Mouse (Mus musculus): Measurements from ENCODE around the gene Ak5. TPM values are rescaled to one million over a fixed set of nuclear protein-coding genes. Genes with fewer than 3 reads are reported as not detected.
A peak's percentile ranks its signal among the peaks of the same experiment; 100 is the strongest.

Gene Ak5
- polyA plus RNA-seq, 2 experiments, result 0.94 to 2.2 TPM

GRCm38 (mm10) chr3:152478599-152479435, 189.3 kb downstream of the Ak5 start:
- H3K27me3 ChIP-seq (ENCODE audit: control insufficient read depth, insufficient read depth, low read length), result no peaks in the 10 kb centered on the region
- ATAC-seq (ENCODE audit: low FRiP score, low read depth) (peak; percentile 68), DNase-seq (ENCODE audit: low spot score) (peak; percentile 65)
- 3% methylated on average over 14 of the region's 16 CpGs for WGBS
- peak overlapping the region; percentile 66 for H3K4me2 ChIP-seq (replicated peaks; ENCODE audit: low read depth, low read length, severe bottlenecking)
- H3K9me3 ChIP-seq (ENCODE audit: control insufficient read depth, low read length), result no peaks in the 10 kb centered on the region
- no peaks in the 10 kb centered on the region for H3K36me3 ChIP-seq (ENCODE audit: control insufficient read depth, insufficient read depth, low read length)
- H3K4me1 ChIP-seq (ENCODE audit: control insufficient read depth, insufficient read depth, low read length), result peaks cover 9% of the 10 kb centered on the region; the same call in 1 of the 2 replicates
- H3K4me3 ChIP-seq (replicated peaks; ENCODE audit: low read length), result peak overlapping the region; percentile 36
- H3K9ac ChIP-seq (ENCODE audit: low read depth, low read length, severe bottlenecking), result no peak overlapping the region; the same call in 1 of the 2 replicates
- H3K27ac ChIP-seq (replicated peaks; ENCODE audit: low read depth, low read length), result no peak overlapping the region
- TF ChIP-seq POLR2A (IDR thresholded peaks at IDR 0.05; ENCODE audit: borderline replicate concordance, extremely low read depth, insufficient read depth, insufficient read length), result no peak

GRCm38 (mm10) chr3:152477796-152478527, 190.2 kb downstream of the Ak5 start:
- 0 out of 2 replicates have a peak overlapping the region, but pooled peaks have one; percentile 20 for H3K27ac ChIP-seq (replicated peaks; ENCODE audit: low read depth, low read length)
- H3K36me3 ChIP-seq (ENCODE audit: control insufficient read depth, insufficient read depth, low read length), result no peaks in the 10 kb centered on the region
- no peaks in the 10 kb centered on the region for H3K9me3 ChIP-seq (ENCODE audit: control insufficient read depth, low read length)
- H3K4me3 ChIP-seq (replicated peaks; ENCODE audit: low read length), result peak overlapping the region; percentile 36
- peaks cover 8% of the 10 kb centered on the region; the same call in 1 of the 2 replicates for H3K4me1 ChIP-seq (ENCODE audit: control insufficient read depth, insufficient read depth, low read length)
- 3% methylated on average over 23 of the region's 23 CpGs for WGBS
- peak overlapping the region; percentile 66 for H3K4me2 ChIP-seq (replicated peaks; ENCODE audit: low read depth, low read length, severe bottlenecking)
- peak; percentile 72 for ATAC-seq (ENCODE audit: low FRiP score, low read depth)
- H3K27me3 ChIP-seq (ENCODE audit: control insufficient read depth, insufficient read depth, low read length), result no peaks in the 10 kb centered on the region
- H3K9ac ChIP-seq (ENCODE audit: low read depth, low read length, severe bottlenecking), result peak overlapping the region; percentile 29
- peak; percentile 69 for DNase-seq (ENCODE audit: low spot score)
- no peak for TF ChIP-seq POLR2A (IDR thresholded peaks at IDR 0.05; ENCODE audit: borderline replicate concordance, extremely low read depth, insufficient read depth, insufficient read length)

GRCm38 (mm10) chr3:152475894-152476293, 192.3 kb downstream of the Ak5 start:
- no peaks in the 10 kb centered on the region for H3K36me3 ChIP-seq (ENCODE audit: control insufficient read depth, insufficient read depth, low read length)
- TF ChIP-seq POLR2A (IDR thresholded peaks at IDR 0.05; ENCODE audit: borderline replicate concordance, extremely low read depth, insufficient read depth, insufficient read length), result no peak
- H3K4me3 ChIP-seq (replicated peaks; ENCODE audit: low read length), result no peak overlapping the region
- H3K27me3 ChIP-seq (ENCODE audit: control insufficient read depth, insufficient read depth, low read length), result no peaks in the 10 kb centered on the region
- H3K27ac ChIP-seq (replicated peaks; ENCODE audit: low read depth, low read length), result no peak overlapping the region
- ATAC-seq (ENCODE audit: low FRiP score, low read depth), result no peak
- WGBS, result 87% methylated on average over 3 of the region's 3 CpGs
- no peaks in the 10 kb centered on the region for H3K9me3 ChIP-seq (ENCODE audit: control insufficient read depth, low read length)
- DNase-seq (ENCODE audit: low spot score), result no peak
- no peak overlapping the region for H3K4me2 ChIP-seq (replicated peaks; ENCODE audit: low read depth, low read length, severe bottlenecking)
- peaks cover 8% of the 10 kb centered on the region; the same call in 1 of the 2 replicates for H3K4me1 ChIP-seq (ENCODE audit: control insufficient read depth, insufficient read depth, low read length)
- H3K9ac ChIP-seq (ENCODE audit: low read depth, low read length, severe bottlenecking), result no peak overlapping the region

- no peaks in the 10 kb centered on the region for H3K36me3 ChIP-seq (ENCODE audit: control insufficient read depth, insufficient read depth, low read length)
- H3K9ac ChIP-seq (ENCODE audit: low read depth, low read length, severe bottlenecking), result no peak overlapping the region
- 77% methylated on average over 1 of the region's 1 CpGs for whole genome bisulfite sequencing
- ATAC-seq (ENCODE audit: low FRiP score, low read depth) (no peak), DNase-seq (ENCODE audit: low spot score) (no peak)
- no peak overlapping the region for H3K4me3 ChIP-seq (replicated peaks; ENCODE audit: low read length)
- no peak for TF ChIP-seq POLR2A (IDR thresholded peaks at IDR 0.05; ENCODE audit: borderline replicate concordance, extremely low read depth, insufficient read depth, insufficient read length)
- no peak overlapping the region for H3K4me2 ChIP-seq (replicated peaks; ENCODE audit: low read depth, low read length, severe bottlenecking)
- no peaks in the 10 kb centered on the region for H3K27me3 ChIP-seq (ENCODE audit: control insufficient read depth, insufficient read depth, low read length)
- peaks cover 8% of the 10 kb centered on the region; the same call in 1 of the 2 replicates for H3K4me1 ChIP-seq (ENCODE audit: control insufficient read depth, insufficient read depth, low read length)
- H3K27ac ChIP-seq (replicated peaks; ENCODE audit: low read depth, low read length), result no peak overlapping the region
- no peaks in the 10 kb centered on the region for H3K9me3 ChIP-seq (ENCODE audit: control insufficient read depth, low read length)
These were observed 192.9 kb downstream of the Ak5 start for GRCm38 (mm10) chr3:152475278-152475669.

DNA sequence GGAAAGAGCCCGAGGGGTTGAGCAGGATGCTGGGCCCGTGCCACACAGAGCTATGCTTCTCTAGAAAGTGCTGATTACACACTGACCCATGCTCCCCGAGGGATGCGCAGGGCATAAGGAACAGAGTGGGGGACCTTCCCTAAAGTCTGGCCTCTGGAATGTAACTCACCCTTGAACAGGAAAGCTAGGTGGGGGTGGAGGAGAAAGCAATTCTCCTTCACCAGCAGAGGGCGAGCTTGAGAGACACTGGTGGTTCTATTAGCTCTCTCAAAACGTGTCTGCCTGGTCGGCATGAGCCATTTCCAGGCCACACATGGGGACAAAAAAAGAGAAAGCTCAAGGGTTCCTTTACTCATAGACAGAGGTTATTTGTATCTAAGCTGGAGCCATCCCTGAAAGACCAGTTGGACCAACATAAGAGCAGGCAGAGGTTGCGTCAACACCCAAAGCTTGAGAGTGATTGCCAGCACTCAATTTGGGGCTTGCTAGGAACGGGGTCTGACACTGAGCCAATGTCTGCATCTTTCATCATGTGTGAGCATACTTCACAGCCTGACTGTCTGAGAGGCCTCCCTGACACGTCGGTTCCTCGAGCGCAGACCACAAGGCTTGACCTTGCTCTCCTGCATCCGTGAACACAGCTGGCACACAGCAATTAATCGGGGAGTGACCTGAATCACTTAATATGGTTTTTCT, 193.4 kb downstream of the Ak5 start:
- Histone ChIP-seq H3K4me1 (ENCODE audit: control insufficient read depth, insufficient read depth, low read length) (peaks cover 8% of the 10 kb centered on the region; the same call in 1 of the 2 replicates), H3K4me3 (replicated peaks; ENCODE audit: low read length) (no peak overlapping the region), H3K27ac (replicated peaks; ENCODE audit: low read depth, low read length) (no peak overlapping the region), H3K4me2 (replicated peaks; ENCODE audit: low read depth, low read length, severe bottlenecking) (no peak overlapping the region), H3K9me3 (ENCODE audit: control insufficient read depth, low read length) (no peaks in the 10 kb centered on the region), H3K9ac (ENCODE audit: low read depth, low read length, severe bottlenecking) (no peak overlapping the region), H3K27me3 (ENCODE audit: control insufficient read depth, insufficient read depth, low read length) (no peaks in the 10 kb centered on the region), H3K36me3 (ENCODE audit: control insufficient read depth, insufficient read depth, low read length) (no peaks in the 10 kb centered on the region)
- DNase-seq (ENCODE audit: low spot score) (peak; percentile 70), ATAC-seq (ENCODE audit: low FRiP score, low read depth) (no peak)
- TF ChIP-seq POLR2A (IDR thresholded peaks at IDR 0.05; ENCODE audit: borderline replicate concordance, extremely low read depth, insufficient read depth, insufficient read length), result no peak
- 57% methylated on average over 15 of the region's 15 CpGs for WGBS

Measured in limb, embryonic 14.5 days (tissue).